9 mouse cellular contexts compared by ENCODE assay signal in the genomic region with DNA sequence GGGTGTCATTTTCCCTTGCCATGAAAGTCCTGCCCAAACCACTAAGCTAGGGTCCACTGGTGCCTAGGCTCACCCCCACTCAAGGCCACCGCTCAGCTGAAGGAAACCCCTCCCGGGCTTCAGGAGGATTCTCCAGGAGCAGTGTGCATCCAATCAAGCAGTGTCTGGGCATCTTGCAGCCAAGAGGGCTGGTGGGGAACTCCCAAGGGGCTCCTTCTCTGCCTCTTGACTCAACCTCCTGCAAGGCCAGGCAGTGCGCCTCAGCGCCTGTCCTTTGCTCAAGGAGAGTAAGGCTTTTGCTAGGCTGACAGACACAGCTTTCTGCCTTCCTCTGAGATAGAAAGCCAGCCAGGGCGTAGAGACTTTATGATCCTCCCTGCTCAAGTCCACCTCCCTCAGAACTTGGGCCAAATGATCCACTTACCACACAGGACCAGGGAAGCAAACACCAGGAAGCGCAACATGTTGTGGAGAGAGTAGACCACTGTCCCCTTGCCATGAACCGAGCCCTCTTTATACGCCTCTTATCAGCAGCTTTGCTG. TPM values are rescaled to one million over a fixed set of nuclear protein-coding genes. Genes with fewer than 3 reads are reported as not detected.
DNase-seq lines count a peak whose midpoint lies in the region; ATAC-seq and TF ChIP-seq lines count a peak whose summit lies in the region.
"Had no signal": no experiment of that assay in that cellular context is flagged by ENCODE, and none has a peak within 500 bp of the region (broad histone marks: within the 10 kb centered on the region; RNA-seq: fewer than 3 reads in every experiment).

TSS of gene Cela1 (minus strand) at position 492 of the 542 bp plus-strand sequence.

- ATAC-seq in common myeloid progenitor, adult 5-6 weeks (replicated peaks; ENCODE audit: low read depth, poor library complexity, severe bottlenecking) = no peak
- no peak for ATAC-seq in liver, postnatal 0 days

- DNase-seq in kidney, adult 2 months = no peak
- no peak for DNase-seq in kidney, postnatal 10 days
- DNase-seq in CH12.LX (ENCODE audit: extremely low read depth) = peak; percentile 62
- DNase-seq in liver, postnatal 0 days = no peak
- no peak for DNase-seq in spleen, postnatal 10 days (ENCODE audit: low spot score in 2 of 2)
- no peak for DNase-seq in urinary bladder, postnatal 25 days (ENCODE audit: low spot score)
- no peak for DNase-seq in heart, adult 8-10 months (ENCODE audit: low spot score)
- DNase-seq: kidney, adult 11 months had no signal

- in situ Hi-C loops in CH12.LX (cut with MboI; ENCODE audit: low pct_ligation_motif_present, low pct_unique_long_range_greater_than_20kb, low sequenced_read_pairs) = no loop called here

- TF ChIP-seq POLR2A in kidney, adult 2 months (IDR thresholded peaks at IDR 0.05; ENCODE audit: low read depth, low read length) = no peak
- no peak for TF ChIP-seq POLR2A in CH12.LX (IDR thresholded peaks at IDR 0.05; ENCODE audit: low read depth, low read length)

- peak within 1 kb of the TSS; percentile 46 for H3K9ac ChIP-seq in CH12.LX (ENCODE audit: insufficient read depth, low read depth)
- peak within 1 kb of the TSS; percentile 47; the same call in 1 of the 2 replicates for H3K9ac ChIP-seq in liver, postnatal 0 days (replicated peaks)

- dilution Hi-C loops in CH12.LX (cut with MboI; ENCODE audit: extremely low pct_ligation_motif_present, extremely low pct_unique_long_range_greater_than_20kb, low sequenced_read_pairs) = no loop called here

- H3K36me3 ChIP-seq in kidney, adult 2 months (ENCODE audit: control insufficient read depth, insufficient read depth, low read length) = no peaks in the 10 kb centered on the region
- H3K36me3 ChIP-seq in CH12.LX (replicated peaks in 1 of 2; ENCODE audit: control insufficient read depth in 1 of 2, insufficient read depth in 1 of 2, low read length in 1 of 2) = peaks cover 0 to under 1% of the 10 kb centered on the region in 2 experiments
- no peaks in the 10 kb centered on the region for H3K36me3 ChIP-seq in liver, postnatal 0 days (replicated peaks; ENCODE audit: insufficient read depth, low read length)

- H3K4me2 ChIP-seq in CH12.LX (ENCODE audit: insufficient read depth, low read depth, poor library complexity, severe bottlenecking) = peak within 1 kb of the TSS; percentile 73
- H3K4me2 ChIP-seq in liver, postnatal 0 days (ENCODE audit: low read depth, low read length) = peak within 1 kb of the TSS; percentile 64

- TF ChIP-seq RAD21 in CH12.LX (IDR thresholded peaks at IDR 0.05; ENCODE audit: low read depth, low read length) = no peak

- no peaks in the 10 kb centered on the region for H3K79me2 ChIP-seq in CH12.LX (replicated peaks; ENCODE audit: control insufficient read depth, extremely low read depth, insufficient read depth, poor library complexity, severe bottlenecking)

- TF ChIP-seq CTCF in kidney, adult 2 months (conservative IDR thresholded peaks at IDR 0.05; ENCODE audit: insufficient read depth, insufficient read length, low read depth, low read length) = no peak
- no peak for TF ChIP-seq CTCF in CH12.LX (conservative IDR thresholded peaks at IDR 0.05 in 1 of 2, IDR thresholded peaks at IDR 0.05 in 1 of 2; ENCODE audit: low read depth in 2 of 2, low read length in 2 of 2)
- no peak for TF ChIP-seq CTCF in liver, postnatal 0 days (IDR thresholded peaks at IDR 0.05; ENCODE audit: low read depth)

- 71% methylated on average over 8 of the region's 8 CpGs for WGBS in kidney, adult 2 months
- 61% methylated on average over 8 of the region's 8 CpGs for WGBS in liver, postnatal 0 days (ENCODE audit: insufficient replicate concordance)

- no peak within 1 kb of the TSS for H3K4me3 ChIP-seq in kidney, adult 2 months (ENCODE audit: insufficient read depth, low read depth, low read length)
- H3K4me3 ChIP-seq in CH12.LX (replicated peaks in 1 of 3; ENCODE audit: low read depth in 2 of 3, low read length in 2 of 3, poor library complexity in 1 of 3) = peak within 1 kb of the TSS in 1 of 3 experiments; percentile 8
- H3K4me3 ChIP-seq in liver, postnatal 0 days (ENCODE audit: low read depth, low read length) = peak within 1 kb of the TSS; percentile 36

- H3K27me3 ChIP-seq in kidney, adult 2 months (replicated peaks; ENCODE audit: control insufficient read depth, insufficient read depth, low read length) = no peaks in the 10 kb centered on the region
- H3K27me3 ChIP-seq in CH12.LX (replicated peaks) = no peaks in the 10 kb centered on the region
- no peaks in the 10 kb centered on the region for H3K27me3 ChIP-seq in liver, postnatal 0 days (ENCODE audit: insufficient read depth, low read length)

- peaks cover 25% of the 10 kb centered on the region for H3K9me3 ChIP-seq in CH12.LX (replicated peaks; ENCODE audit: low read length)
- 0 out of 2 replicates have a peak, but pooled peaks cover 4% of the 10 kb centered on the region for H3K9me3 ChIP-seq in liver, postnatal 0 days (ENCODE audit: low read length)

- H3K27ac ChIP-seq in kidney, adult 2 months (ENCODE audit: insufficient read depth, low read depth, low read length) = no peak within 1 kb of the TSS
- H3K27ac ChIP-seq in CH12.LX (ENCODE audit: insufficient read depth, low read depth) = peak within 1 kb of the TSS; percentile 48
- peak within 1 kb of the TSS; percentile 52; the same call in 1 of the 2 replicates for H3K27ac ChIP-seq in liver, postnatal 0 days (ENCODE audit: low read depth)

- 0 out of 2 replicates have a peak, but pooled peaks cover under 1% of the 10 kb centered on the region for H3K4me1 ChIP-seq in kidney, adult 2 months (ENCODE audit: control insufficient read depth, insufficient read depth, low read length)
- peaks cover 8 to 20% of the 10 kb centered on the region in 2 experiments for H3K4me1 ChIP-seq in CH12.LX (ENCODE audit: control insufficient read depth in 1 of 2, insufficient read depth in 2 of 2)
- peaks cover 16% of the 10 kb centered on the region for H3K4me1 ChIP-seq in liver, postnatal 0 days (ENCODE audit: insufficient read depth)

- TF ChIP-seq EP300 in CH12.LX (IDR thresholded peaks at IDR 0.05; ENCODE audit: low read length) = no peak
- no peak for TF ChIP-seq EP300 in liver, postnatal 0 days (IDR thresholded peaks at IDR 0.05; ENCODE audit: low read depth)

TF ChIP-seq in CH12.LX, 34 proteins besides CTCF, POLR2A, EP300 and RAD21:
- TF ChIP-seq RCOR1 (conservative IDR thresholded peaks at IDR 0.05; ENCODE audit: low read depth, low read length) = no peak
- TF ChIP-seq UBTF (IDR thresholded peaks at IDR 0.05; ENCODE audit: low read depth, low read length) = no peak
- no peak for TF ChIP-seq NRF1 (IDR thresholded peaks at IDR 0.05; ENCODE audit: low read depth, low read length)
- TF ChIP-seq HCFC1 (IDR thresholded peaks at IDR 0.05; ENCODE audit: low read depth, low read length) = no peak
- no peak for TF ChIP-seq SIN3A (IDR thresholded peaks at IDR 0.05; ENCODE audit: low read length)
- no peak for TF ChIP-seq CHD2 (IDR thresholded peaks at IDR 0.05; ENCODE audit: low read length)
- TF ChIP-seq TCF12 (IDR thresholded peaks at IDR 0.05; ENCODE audit: low read depth, low read length) = no peak
- TF ChIP-seq ZNF384 (IDR thresholded peaks at IDR 0.05; ENCODE audit: low read depth, low read length) = no peak
- TF ChIP-seq MYC (IDR thresholded peaks at IDR 0.05; ENCODE audit: low read depth, low read length) = no peak
- TF ChIP-seq MEF2A (IDR thresholded peaks at IDR 0.05; ENCODE audit: borderline replicate concordance, low read depth, low read length) = no peak
- TF ChIP-seq IRF4 (IDR thresholded peaks at IDR 0.05; ENCODE audit: low read depth, low read length) = no peak
- no peak for TF ChIP-seq MXI1 (IDR thresholded peaks at IDR 0.05; ENCODE audit: low read depth, low read length)
- TF ChIP-seq JUND (conservative IDR thresholded peaks at IDR 0.05; ENCODE audit: low read depth, low read length) = no peak
- TF ChIP-seq USF2 (conservative IDR thresholded peaks at IDR 0.05; ENCODE audit: low read depth, low read length) = no peak
- no peak for TF ChIP-seq ZMIZ1 (IDR thresholded peaks at IDR 0.05; ENCODE audit: low read depth, low read length)
- TF ChIP-seq SMC3 (IDR thresholded peaks at IDR 0.05; ENCODE audit: low read depth, low read length) = no peak
- no peak for TF ChIP-seq PAX5 (IDR thresholded peaks at IDR 0.05; ENCODE audit: low read length)
- no peak for TF ChIP-seq ZC3H11A (IDR thresholded peaks at IDR 0.05; ENCODE audit: low read depth, low read length)
- no peak for TF ChIP-seq NELFE (IDR thresholded peaks at IDR 0.05; ENCODE audit: low read depth, low read length)

RNA-seq across cellular contexts. Expression of gene Cela1, which starts in this region (rescaled TPM):
- 418 and 456 TPM in 2 replicates for polyA plus RNA-seq in kidney, adult 2 months (2012; rRNA removed)
- total RNA-seq in CH12.LX (2012; rRNA removed) = 4.8 and 5.1 TPM in 2 replicates
- 1.3 and 1.8 TPM in 2 replicates for total RNA-seq in CH12.LX (2014; rRNA removed)
- polyA plus RNA-seq in CH12.LX (2012; ENCODE audit: insufficient read length, low read depth) = 3.3 TPM in 2 replicates
- 21.1 and 29.0 TPM in 2 replicates for total RNA-seq in common myeloid progenitor, adult 5-6 weeks (2017)
- polyA plus RNA-seq in liver, postnatal 0 days (2015; fragmentation: Nextera tagmentation; extraction: Ambion mirVana) = 29.5 and 31.5 TPM in 2 replicates
- 1 to 10 TPM; 1.1 to 2.0 (median 1.5) TPM for total RNA-seq in heart, adult 8-10 months (2022)

Comparison
In these comparisons a context has a peak if more than half of its experiments do, and no peak if none do; other contexts are left out.
1. RNA of gene Cela1 (polyA plus RNA-seq): 418 to 456 TPM in kidney, adult 2 months; 29.5 to 31.5 TPM in liver, postnatal 0 days and 3.3 TPM in CH12.LX; every median in the first group is over 10 times any median in the second.